Mouse (Mus musculus): ENCODE data around the gene Fa2h. TPM values are rescaled to one million over a fixed set of nuclear protein-coding genes. Genes with fewer than 3 reads are reported as not detected.
"Not testable (repeated sequence)": the region's sequence is repeated elsewhere in the genome, so short reads cannot be mapped to it uniquely, and the experiment has no call there.

Fa2h gene
- polyA plus RNA-seq, 1 experiment from 2014 or later = 0.16 TPM

- no peaks in the 10 kb centered on the region for H3K9me3 ChIP-seq (replicated peaks)
- no peak overlapping the region for H3K4me2 ChIP-seq (replicated peaks)
- WGBS = 73% methylated on average over 6 of the region's 6 CpGs
- H3K4me3 ChIP-seq (replicated peaks) = no peak overlapping the region
- H3K9ac ChIP-seq = no peak overlapping the region
- H3K4me1 ChIP-seq = no peaks in the 10 kb centered on the region
- no peaks in the 10 kb centered on the region for H3K36me3 ChIP-seq
- H3K27me3 ChIP-seq = no peaks in the 10 kb centered on the region
- no peak overlapping the region for H3K27ac ChIP-seq (replicated peaks)
- no peak for ATAC-seq (ENCODE audit: insufficient number of reproducible peaks, low FRiP score, low TSS enrichment, low read depth)
Measured at GRCm38 (mm10) chr8:111325222-111325790, 68.3 kb downstream of the Fa2h start.

GRCm38 (mm10) chr8:111314729-111315128, 78.9 kb downstream of the Fa2h start:
- no peak for ATAC-seq (ENCODE audit: insufficient number of reproducible peaks, low FRiP score, low TSS enrichment, low read depth)
- Histone ChIP-seq H3K9me3 (replicated peaks) (no peaks in the 10 kb centered on the region), H3K4me1 (no peaks in the 10 kb centered on the region), H3K9ac (no peak overlapping the region), H3K27me3 (no peaks in the 10 kb centered on the region; the same call in 1 of the 2 replicates), H3K27ac (replicated peaks) (no peak overlapping the region), H3K4me3 (replicated peaks) (no peak overlapping the region), H3K4me2 (replicated peaks) (no peak overlapping the region), H3K36me3 (no peaks in the 10 kb centered on the region)
- 88% methylated on average over 12 of the region's 12 CpGs for WGBS

- WGBS = 94% methylated on average over 6 of the region's 6 CpGs
- not testable (repeated sequence) for H3K4me2 ChIP-seq (replicated peaks); H3K27me3 ChIP-seq; H3K9ac ChIP-seq; H3K4me3 ChIP-seq (replicated peaks); H3K27ac ChIP-seq (replicated peaks); H3K36me3 ChIP-seq; H3K4me1 ChIP-seq; H3K9me3 ChIP-seq (replicated peaks); ATAC-seq (ENCODE audit: insufficient number of reproducible peaks, low FRiP score, low TSS enrichment, low read depth)
Measured at GRCm38 (mm10) chr8:111313961-111314360, 79.7 kb downstream of the Fa2h start.

GRCm38 (mm10) chr8:111312758-111313162, 80.9 kb downstream of the Fa2h start:
- Histone ChIP-seq H3K4me1 (no peaks in the 10 kb centered on the region), H3K4me2 (replicated peaks) (no peak overlapping the region), H3K4me3 (replicated peaks) (no peak overlapping the region), H3K9me3 (replicated peaks) (no peaks in the 10 kb centered on the region), H3K36me3 (no peaks in the 10 kb centered on the region), H3K27me3 (no peaks in the 10 kb centered on the region), H3K27ac (replicated peaks) (no peak overlapping the region), H3K9ac (no peak overlapping the region)
- WGBS = 76% methylated on average over 3 of the region's 3 CpGs
- no peak for ATAC-seq (ENCODE audit: insufficient number of reproducible peaks, low FRiP score, low TSS enrichment, low read depth)

- H3K4me3 ChIP-seq (replicated peaks); H3K36me3 ChIP-seq; H3K27me3 ChIP-seq; H3K4me1 ChIP-seq; H3K4me2 ChIP-seq (replicated peaks); H3K9ac ChIP-seq; H3K9me3 ChIP-seq (replicated peaks); ATAC-seq (ENCODE audit: insufficient number of reproducible peaks, low FRiP score, low TSS enrichment, low read depth); H3K27ac ChIP-seq (replicated peaks): not testable (repeated sequence)
- 93% methylated on average over 15 of the region's 15 CpGs for WGBS
Measured at GRCm38 (mm10) chr8:111310006-111310405, 83.6 kb downstream of the Fa2h start.

GRCm38 (mm10) chr8:111305031-111305730, 88.4 kb downstream of the Fa2h start:
- Histone ChIP-seq H3K27ac (replicated peaks) (no peak overlapping the region), H3K4me3 (replicated peaks) (no peak overlapping the region)
- ATAC-seq (ENCODE audit: insufficient number of reproducible peaks, low FRiP score, low TSS enrichment, low read depth) = no peak

GRCm38 (mm10) chr8:111304359-111304758, 89.3 kb downstream of the Fa2h start:
- no peaks in the 10 kb centered on the region for H3K9me3 ChIP-seq (replicated peaks)
- H3K9ac ChIP-seq = no peak overlapping the region
- no peak overlapping the region for H3K4me2 ChIP-seq (replicated peaks)
- no peak overlapping the region for H3K27ac ChIP-seq (replicated peaks)
- no peak for ATAC-seq (ENCODE audit: insufficient number of reproducible peaks, low FRiP score, low TSS enrichment, low read depth)
- no peaks in the 10 kb centered on the region for H3K36me3 ChIP-seq
- no peaks in the 10 kb centered on the region for H3K27me3 ChIP-seq
- no peak overlapping the region for H3K4me3 ChIP-seq (replicated peaks)
- WGBS = 91% methylated on average over 3 of the region's 3 CpGs
- H3K4me1 ChIP-seq = no peaks in the 10 kb centered on the region

More at GRCm38 (mm10) chr8:111305031-111305730, 88.4 kb downstream of the Fa2h start:
- Histone ChIP-seq H3K36me3 (no peaks in the 10 kb centered on the region), H3K4me2 (replicated peaks) (no peak overlapping the region), H3K27me3 (no peaks in the 10 kb centered on the region), H3K9ac (no peak overlapping the region), H3K9me3 (replicated peaks) (no peaks in the 10 kb centered on the region), H3K4me1 (no peaks in the 10 kb centered on the region)
- WGBS = 26% methylated on average over 5 of the region's 5 CpGs

GRCm38 (mm10) chr8:111303076-111303803, 90.4 kb downstream of the Fa2h start:
- not testable (repeated sequence) for H3K27me3 ChIP-seq; ATAC-seq (ENCODE audit: insufficient number of reproducible peaks, low FRiP score, low TSS enrichment, low read depth); H3K4me3 ChIP-seq (replicated peaks); H3K9ac ChIP-seq; H3K36me3 ChIP-seq; H3K9me3 ChIP-seq (replicated peaks); H3K4me2 ChIP-seq (replicated peaks); H3K27ac ChIP-seq (replicated peaks); H3K4me1 ChIP-seq
- 59% methylated on average over 5 of the region's 5 CpGs for WGBS

GRCm38 (mm10) chr8:111300597-111301546, 92.8 kb downstream of the Fa2h start:
- 65% methylated on average over 11 of the region's 11 CpGs for WGBS
- Histone ChIP-seq H3K9ac (no peak overlapping the region), H3K9me3 (replicated peaks) (no peaks in the 10 kb centered on the region)

GRCm38 (mm10) chr8:111299821-111300568, 93.6 kb downstream of the Fa2h start, which contains the start of gene Rfwd3:
Rfwd3 (minus strand) TSS chr8:111300222.
- Histone ChIP-seq H3K27me3 (no peaks in the 10 kb centered on the region), H3K27ac (replicated peaks) (peak within 1 kb of the TSS; percentile 88), H3K4me1 (peaks cover 8% of the 10 kb centered on the region; the same call in 1 of the 2 replicates), H3K4me2 (replicated peaks) (peak within 1 kb of the TSS; percentile 59), H3K4me3 (replicated peaks) (peak within 1 kb of the TSS; percentile 93), H3K9ac (peak within 1 kb of the TSS; percentile 94), H3K36me3 (peaks cover 12% of the 10 kb centered on the region), H3K9me3 (replicated peaks) (no peaks in the 10 kb centered on the region)
- ATAC-seq (ENCODE audit: insufficient number of reproducible peaks, low FRiP score, low TSS enrichment, low read depth) = peak; percentile 99
- WGBS = under 1% methylated on average over 66 of the region's 67 CpGs

More at GRCm38 (mm10) chr8:111300597-111301546, 92.8 kb downstream of the Fa2h start:
- peak overlapping the region; percentile 93 for H3K4me3 ChIP-seq (replicated peaks)
- peak overlapping the region; percentile 58 for H3K27ac ChIP-seq (replicated peaks)
- ATAC-seq (ENCODE audit: insufficient number of reproducible peaks, low FRiP score, low TSS enrichment, low read depth) = no peak
- no peaks in the 10 kb centered on the region for H3K27me3 ChIP-seq
- H3K4me2 ChIP-seq (replicated peaks) = peak overlapping the region; percentile 59
- H3K36me3 ChIP-seq = peaks cover 5% of the 10 kb centered on the region; the same call in 1 of the 2 replicates
- H3K4me1 ChIP-seq = peaks cover 8% of the 10 kb centered on the region; the same call in 1 of the 2 replicates
